Mouse (Mus musculus) E14TG2a.4 (cell line): ENCODE data around the gene Itgad.
"Not testable (repeated sequence)": the region's sequence is repeated elsewhere in the genome, so short reads cannot be mapped to it uniquely, and the experiment has no call there.

Source experiments
- H3K27me3 ChIP-seq: 2 replicates; pipeline ENCODE4 v1.6.1; 2014; ENCODE audit warnings: low read length, control low read depth; ENCODE audit not compliant: insufficient read depth
- H3K36me3 ChIP-seq: 2 replicates; pipeline ENCODE4 v1.6.1; 2014; ENCODE audit warnings: low read length, control low read depth; ENCODE audit not compliant: insufficient read depth
- H3K4me1 ChIP-seq: replicated peaks from 2 replicates; pipeline ENCODE4 v1.6.1; 2014; ENCODE audit warnings: low read depth, low read length, control low read depth
- H3K4me3 ChIP-seq: replicated peaks from 2 replicates; pipeline ENCODE4 v1.5.1; 2014; ENCODE audit warnings: mild to moderate bottlenecking, low read length
- H3K9me3 ChIP-seq: 2 replicates; pipeline ENCODE4 v1.6.1; 2014; ENCODE audit warnings: low read length, control low read depth
- CTCF ChIP-seq: conservative IDR thresholded peaks from 2 replicates; pipeline ENCODE4 v1.5.1; 2014; ENCODE audit warnings: low read length
- NANOG ChIP-seq: IDR thresholded peaks from 2 replicates; pipeline ENCODE4 v1.6.1; 2014; ENCODE audit warnings: borderline replicate concordance, low read length, mixed read lengths
- POU5F1 ChIP-seq: IDR thresholded peaks from 2 replicates; pipeline ENCODE4 v1.6.1; 2014; ENCODE audit warnings: low read length, borderline replicate concordance

Itgad gene

DNA sequence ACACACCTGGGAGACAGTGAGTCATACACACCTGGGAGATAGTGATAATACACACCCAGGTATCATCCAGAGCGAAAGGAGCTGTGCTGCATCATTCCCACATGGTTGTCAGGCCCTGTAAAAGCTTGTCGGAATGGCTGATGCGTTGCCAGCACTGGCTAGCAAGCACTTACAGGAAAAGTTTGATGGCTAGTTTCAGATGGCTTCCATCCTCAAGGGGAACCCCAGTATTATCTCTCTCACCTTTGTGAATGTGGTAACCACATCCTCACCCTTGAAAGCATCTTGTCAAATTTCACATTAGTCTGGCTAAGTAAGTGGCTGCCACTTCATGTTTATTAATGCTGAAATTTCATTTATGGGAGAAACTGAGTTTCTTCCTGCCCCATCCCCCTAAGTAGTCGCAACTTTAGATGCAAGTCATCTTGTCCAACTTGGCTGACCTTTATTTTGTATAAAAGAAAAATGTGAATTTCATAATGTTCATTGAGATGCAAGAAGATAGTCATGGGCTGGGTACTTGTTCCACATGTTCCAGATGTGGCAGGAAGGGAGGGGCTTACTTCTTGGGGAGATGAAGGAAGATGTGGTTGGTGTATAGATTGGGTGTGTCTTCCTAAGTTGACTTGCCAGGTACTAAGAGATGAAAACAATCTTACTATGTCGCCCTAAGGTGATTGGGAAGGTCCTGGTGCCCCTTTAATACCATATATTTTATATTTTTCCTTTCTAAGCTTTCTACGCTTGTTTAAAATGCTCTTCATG, 34.3 kb upstream of the Itgad start:
- Histone ChIP-seq H3K4me3 (no peak overlapping the region), H3K9me3 (no peaks in the 10 kb centered on the region), H3K36me3 (no peaks in the 10 kb centered on the region), H3K4me1 (no peaks in the 10 kb centered on the region), H3K27me3 (no peaks in the 10 kb centered on the region)
- no peak for TF ChIP-seq POU5F1
- no peak for TF ChIP-seq CTCF
- no peak for TF ChIP-seq NANOG

DNA sequence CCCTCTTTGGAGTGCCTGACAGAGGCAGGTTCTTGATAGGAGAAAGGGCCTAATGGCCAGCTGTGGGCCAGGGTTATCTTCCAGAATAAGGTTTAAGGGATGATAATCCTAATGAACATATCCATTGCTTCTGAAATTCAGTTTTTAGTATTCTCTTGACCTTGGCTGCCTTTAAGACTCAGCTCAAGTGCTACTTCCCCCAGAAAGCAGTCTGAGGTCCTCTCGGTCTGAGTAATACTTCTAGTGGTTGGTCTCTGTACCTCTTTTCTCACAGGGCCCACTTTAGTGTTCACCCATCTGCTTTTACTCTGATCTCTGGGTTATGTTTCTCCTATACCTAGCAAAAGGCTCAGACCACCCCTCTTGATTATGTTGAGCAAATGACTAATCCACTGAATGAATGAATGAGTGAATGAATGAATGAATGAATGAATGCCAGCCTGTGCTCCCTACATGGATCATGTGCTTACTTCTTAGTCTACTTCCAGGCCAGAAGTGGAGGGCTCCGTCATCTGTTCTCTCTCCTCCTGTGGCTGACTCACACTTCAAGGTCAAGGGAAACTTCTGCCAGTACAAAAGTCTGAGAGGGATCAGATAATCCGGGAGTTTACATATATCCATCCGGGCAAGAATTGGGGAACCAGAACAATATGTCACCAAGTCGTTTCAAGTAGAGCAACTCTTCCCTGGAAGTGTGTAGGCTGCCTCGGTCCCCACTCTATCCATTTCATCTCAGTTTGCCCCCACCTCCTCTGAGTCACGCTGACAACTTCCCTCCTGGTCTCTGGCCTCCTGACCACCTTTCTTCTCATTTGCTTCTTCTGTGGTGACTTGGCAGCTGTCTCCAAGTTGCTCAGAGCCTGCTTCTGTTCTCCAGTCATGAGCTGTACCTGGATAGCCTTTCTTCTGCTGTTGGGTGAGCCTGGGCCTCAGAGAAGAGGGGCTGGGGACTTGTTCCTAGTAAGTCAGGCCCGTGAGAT, 25.1 kb upstream of the Itgad start, which contains the start of gene Itgax:
TSS of gene Itgax (plus strand) at position 807 of the 980 bp plus-strand sequence.
- Histone ChIP-seq H3K4me3 (no peak within 1 kb of the TSS), H3K36me3 (no peaks in the 10 kb centered on the region), H3K27me3 (peaks cover 3% of the 10 kb centered on the region; the same call in 1 of the 2 replicates), H3K4me1 (no peaks in the 10 kb centered on the region), H3K9me3 (no peaks in the 10 kb centered on the region)
- no peak for TF ChIP-seq POU5F1
- TF ChIP-seq NANOG = no peak
- TF ChIP-seq CTCF = no peak

DNA sequence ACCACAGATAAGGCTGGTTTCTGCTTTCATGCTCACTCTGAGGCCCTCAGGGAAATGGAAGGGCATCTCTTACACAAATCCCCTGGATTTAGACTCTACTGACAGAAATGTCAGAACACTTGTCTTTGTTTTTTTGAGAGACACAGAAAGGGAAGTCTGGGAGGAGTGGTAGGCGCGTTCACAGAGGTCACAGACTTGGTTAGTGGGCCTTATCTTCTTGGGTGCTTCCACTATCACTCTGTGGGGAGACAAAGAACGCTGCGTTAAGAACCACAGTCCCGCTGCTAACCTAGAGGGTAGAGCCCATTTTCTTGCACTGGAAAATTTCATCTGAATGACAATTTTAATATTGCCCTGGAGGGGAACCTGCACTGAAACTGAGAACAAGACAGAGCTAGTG, 22.0 kb upstream of the Itgad start:
- H3K27me3 ChIP-seq = peaks cover 6% of the 10 kb centered on the region; the same call in 1 of the 2 replicates
- H3K4me3 ChIP-seq = no peak overlapping the region
- H3K9me3 ChIP-seq = no peaks in the 10 kb centered on the region
- H3K36me3 ChIP-seq = no peaks in the 10 kb centered on the region
- TF ChIP-seq NANOG (no peak), CTCF (no peak), POU5F1 (no peak)
- H3K4me1 ChIP-seq = no peaks in the 10 kb centered on the region

GRCm38 (mm10) chr7:128133596-128133995, 20.6 kb upstream of the Itgad start:
- H3K36me3 ChIP-seq = no peaks in the 10 kb centered on the region
- no peak for TF ChIP-seq POU5F1
- no peaks in the 10 kb centered on the region for H3K9me3 ChIP-seq
- H3K4me3 ChIP-seq = no peak overlapping the region
- H3K4me1 ChIP-seq = no peaks in the 10 kb centered on the region
- 0 out of 2 replicates have a peak, but pooled peaks cover 3% of the 10 kb centered on the region for H3K27me3 ChIP-seq

- no peaks in the 10 kb centered on the region for H3K36me3 ChIP-seq
- no peaks in the 10 kb centered on the region for H3K9me3 ChIP-seq
- TF ChIP-seq NANOG (no peak), CTCF (no peak), POU5F1 (no peak)
- H3K4me1 ChIP-seq = no peaks in the 10 kb centered on the region
- no peak overlapping the region for H3K4me3 ChIP-seq
- 0 out of 2 replicates have a peak, but pooled peaks cover 3% of the 10 kb centered on the region for H3K27me3 ChIP-seq
Measured at GRCm38 (mm10) chr7:128136927-128137326, 17.2 kb upstream of the Itgad start.

GRCm38 (mm10) chr7:128139611-128140010, 14.6 kb upstream of the Itgad start:
- Histone ChIP-seq H3K9me3 (no peaks in the 10 kb centered on the region), H3K36me3 (no peaks in the 10 kb centered on the region), H3K4me3 (no peak overlapping the region), H3K4me1 (no peaks in the 10 kb centered on the region), H3K27me3 (0 out of 2 replicates have a peak, but pooled peaks cover 3% of the 10 kb centered on the region)
- no peak for TF ChIP-seq POU5F1
- no peak for TF ChIP-seq CTCF
- no peak for TF ChIP-seq NANOG

GRCm38 (mm10) chr7:128150970-128151369, 3.2 kb upstream of the Itgad start:
- Histone ChIP-seq H3K27me3 (peaks cover 10% of the 10 kb centered on the region; the same call in 1 of the 2 replicates), H3K36me3 (no peaks in the 10 kb centered on the region), H3K9me3 (no peaks in the 10 kb centered on the region), H3K4me3 (no peak overlapping the region), H3K4me1 (peaks cover 10% of the 10 kb centered on the region)
- no peak for TF ChIP-seq CTCF

DNA sequence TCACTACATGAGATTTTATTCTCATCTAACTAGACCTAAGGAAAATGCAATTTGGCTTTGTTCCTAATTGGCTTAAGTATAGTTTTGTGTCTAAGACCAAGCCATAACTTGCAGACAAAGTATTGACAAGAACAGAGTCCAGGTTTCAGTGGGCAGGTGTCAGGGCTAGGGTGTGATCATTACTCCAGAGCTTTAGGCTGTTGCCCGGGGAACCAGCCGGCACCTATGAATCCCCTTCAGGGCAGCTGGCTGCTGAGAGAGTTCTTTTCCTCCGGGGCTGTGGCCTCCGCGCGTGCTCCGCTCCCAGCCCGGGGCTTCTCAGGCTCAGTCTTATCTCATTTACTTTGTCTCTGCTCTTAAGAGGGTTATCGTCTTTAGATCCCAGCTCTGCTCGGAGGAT, 748 bp downstream of the Itgad start:
- no peaks in the 10 kb centered on the region for H3K36me3 ChIP-seq
- peaks cover 10% of the 10 kb centered on the region; the same call in 1 of the 2 replicates for H3K27me3 ChIP-seq
- TF ChIP-seq CTCF = no peak
- no peak for TF ChIP-seq NANOG
- no peak for TF ChIP-seq POU5F1

DNA sequence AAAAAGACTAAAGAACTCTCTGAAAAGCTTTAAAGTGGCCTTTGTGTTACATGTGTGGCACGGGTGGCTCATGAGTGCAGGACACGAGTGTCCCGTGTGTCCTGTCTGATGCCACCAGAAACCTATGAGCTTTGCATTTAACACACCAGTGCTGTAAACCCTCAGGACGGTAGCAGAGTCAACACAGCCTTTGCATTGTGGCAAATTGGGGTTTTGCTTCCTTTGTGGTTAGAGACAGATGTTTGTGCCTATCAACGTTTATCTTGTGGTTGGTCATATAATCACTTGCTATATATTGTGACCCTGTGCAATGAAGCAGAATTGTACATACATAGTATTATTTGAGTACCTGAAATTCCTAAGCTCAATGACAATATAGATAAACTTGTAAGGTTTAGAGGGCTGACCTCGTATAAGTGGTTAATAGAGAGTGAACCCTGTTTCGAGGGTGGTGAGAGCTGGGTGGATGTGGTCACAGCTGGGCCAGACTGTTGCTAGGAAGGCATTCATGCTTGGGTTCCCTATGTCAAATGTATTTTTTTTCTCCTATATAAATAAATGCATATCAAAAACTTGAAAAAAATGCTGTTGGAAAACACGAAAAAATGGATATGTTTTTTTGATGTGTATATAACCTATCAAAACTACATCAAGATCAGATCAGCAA, 4.6 kb downstream of the Itgad start:
- not testable (repeated sequence) for H3K4me1 ChIP-seq, H3K4me3 ChIP-seq, H3K27me3 ChIP-seq, H3K9me3 ChIP-seq, H3K36me3 ChIP-seq

More for the DNA sequence above, 748 bp downstream of the Itgad start:
- H3K4me3 ChIP-seq = no peak overlapping the region
- H3K4me1 ChIP-seq = peaks cover 10% of the 10 kb centered on the region
- H3K9me3 ChIP-seq = no peaks in the 10 kb centered on the region
